Mouse (Mus musculus) hematopoietic stem cell, adult 5-6 weeks (primary cell): ENCODE results near the gene Zfp988. TPM values are rescaled to one million over a fixed set of nuclear protein-coding genes. Genes with fewer than 3 reads are reported as not detected.
A peak's percentile ranks its signal among the peaks of the same experiment; 100 is the strongest.
"Not testable (repeated sequence)": the region's sequence is repeated elsewhere in the genome, so short reads cannot be mapped to it uniquely, and the experiment has no call there.

ENCODE experiments used
- ATAC-seq, 2 experiments: fragments of 125-278 bp in 1 of 2; replicated peaks in 1 of 2; 2 replicates each; pipeline ENCODE4 v1.8.0; 2016 to 2017; ENCODE audit warnings: inconsistent platforms in 2 of 2, mild to moderate bottlenecking in 2 of 2, moderate number of reproducible peaks in 2 of 2, low read depth in 1 of 2, moderate TSS enrichment in 1 of 2; ENCODE audit not compliant: low FRiP score in 2 of 2, poor library complexity in 2 of 2, severe bottlenecking in 2 of 2, insufficient read depth in 1 of 2, low TSS enrichment in 1 of 2
- total RNA-seq: library from RNA; stranded (forward); fragments of 172-1452, 232-1000 nt; gene quantifications from 2 replicates; pipeline ENCODE4 v1.2.3, GENCODE M21; 2017

The Zfp988 gene
- total RNA-seq, 1 experiment from 2014 or later: 0.45 TPM

- ATAC-seq: not testable (repeated sequence)
These were observed 34.2 kb downstream of the Zfp988 start for GRCm38 (mm10) chr4:147339601-147340219.

DNA sequence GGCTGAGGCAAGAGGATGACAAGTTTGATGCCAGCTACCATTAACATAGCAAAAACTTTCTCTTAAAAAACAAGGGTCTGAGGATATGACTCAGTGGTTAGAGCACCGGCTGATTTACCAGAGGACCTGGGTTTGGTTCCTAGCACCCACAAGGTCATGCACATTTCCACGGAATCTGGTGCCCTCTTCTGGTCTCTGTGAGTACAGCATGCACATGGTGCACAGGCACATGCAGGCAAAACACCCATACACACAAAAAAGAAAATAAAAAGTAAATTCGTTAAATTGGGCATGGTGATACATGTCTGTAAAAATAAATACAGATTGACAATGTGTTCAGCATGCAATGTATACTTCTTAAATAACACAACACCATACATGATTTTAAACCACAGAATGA lies 34.8 kb downstream of the Zfp988 start:
- not testable (repeated sequence) for ATAC-seq

DNA sequence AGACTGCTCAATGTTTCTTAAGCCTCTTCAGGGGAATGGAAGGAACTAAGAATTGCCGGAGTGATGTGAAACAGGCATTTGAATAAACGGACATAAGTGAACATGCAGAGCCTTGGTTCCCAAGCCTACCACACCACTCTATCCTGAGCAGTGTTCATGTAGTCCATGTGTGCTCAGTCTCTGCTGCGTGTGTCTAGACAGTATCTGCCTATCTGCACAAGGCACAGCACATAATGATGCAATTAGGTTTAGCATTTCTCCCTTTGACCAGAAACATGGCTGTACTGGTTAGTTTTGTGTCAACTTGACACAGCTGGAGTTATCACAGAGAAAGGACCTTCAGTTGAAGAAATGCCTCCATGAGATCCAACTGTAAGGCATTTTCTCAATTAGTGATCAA lies 35.4 kb downstream of the Zfp988 start:
- ATAC-seq: not testable (repeated sequence)

- peak; percentile 66 to 81 for ATAC-seq
These were observed 37.8 kb downstream of the Zfp988 start for GRCm38 (mm10) chr4:147343042-147343908.

DNA sequence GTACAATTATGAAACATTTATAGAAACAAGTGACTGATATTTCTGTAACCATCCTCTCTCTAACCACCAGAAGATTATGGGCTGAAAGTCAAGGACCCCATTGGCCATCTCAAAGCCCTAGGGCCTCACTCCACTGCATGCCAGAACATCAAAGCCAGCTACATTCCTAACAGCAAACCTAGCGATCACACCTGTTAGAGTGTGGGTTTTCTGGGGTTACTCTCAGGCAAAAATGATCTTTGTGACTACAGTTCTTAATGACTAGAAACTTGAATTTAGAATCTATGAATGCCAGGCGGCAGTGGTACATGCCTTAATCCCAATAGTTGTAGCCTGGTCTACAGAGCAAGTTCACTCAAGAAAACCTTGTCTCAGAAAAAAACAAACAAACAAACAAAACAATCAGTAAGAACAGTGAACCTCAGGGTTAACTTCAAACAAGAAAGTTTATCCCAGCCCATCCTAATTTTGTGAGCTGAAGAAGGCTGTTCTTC lies 39.6 kb downstream of the Zfp988 start:
- ATAC-seq: not testable (repeated sequence)

- ATAC-seq: not testable (repeated sequence)
These were observed 41.0 kb downstream of the Zfp988 start for GRCm38 (mm10) chr4:147346361-147347035.

DNA sequence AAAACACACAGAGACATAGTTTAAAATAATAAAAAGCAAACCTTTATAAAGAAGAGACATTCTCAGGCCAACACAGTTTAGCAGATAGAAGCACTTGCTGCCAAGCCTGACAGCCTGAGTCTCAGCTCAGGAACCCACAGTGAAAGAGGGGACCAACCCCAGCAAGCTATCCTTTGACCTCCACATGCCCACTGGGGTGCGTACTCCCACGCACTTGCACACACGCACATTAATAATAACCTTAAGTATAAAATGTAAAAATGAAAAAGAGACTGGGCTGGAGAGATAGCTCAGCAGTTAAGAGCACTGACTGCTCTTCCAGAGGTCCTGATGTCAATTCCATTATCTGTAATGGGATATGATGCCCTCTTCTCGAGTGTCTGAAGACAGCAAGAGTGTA lies 41.8 kb downstream of the Zfp988 start:
- not testable (repeated sequence) for ATAC-seq

DNA sequence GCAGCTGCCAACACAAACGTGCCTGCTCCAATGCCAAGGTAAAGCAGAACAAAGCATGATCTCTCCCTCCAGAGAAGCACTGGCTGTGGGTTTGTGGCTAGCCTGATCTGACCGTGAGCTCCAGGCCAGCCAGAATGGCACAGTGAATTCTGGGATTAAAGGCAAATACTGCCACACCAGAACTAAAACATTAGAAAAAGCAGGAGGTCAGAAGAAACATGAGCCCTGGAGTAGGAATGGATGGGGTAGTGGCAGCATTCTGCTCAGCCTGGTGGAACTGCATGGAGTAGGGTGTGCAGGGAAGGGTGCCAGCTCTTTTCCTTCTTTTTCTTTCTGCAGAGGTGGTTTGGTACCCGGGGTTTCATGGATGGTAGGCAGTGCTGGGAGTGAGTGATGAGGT lies 42.4 kb downstream of the Zfp988 start:
- ATAC-seq: not testable (repeated sequence)

DNA sequence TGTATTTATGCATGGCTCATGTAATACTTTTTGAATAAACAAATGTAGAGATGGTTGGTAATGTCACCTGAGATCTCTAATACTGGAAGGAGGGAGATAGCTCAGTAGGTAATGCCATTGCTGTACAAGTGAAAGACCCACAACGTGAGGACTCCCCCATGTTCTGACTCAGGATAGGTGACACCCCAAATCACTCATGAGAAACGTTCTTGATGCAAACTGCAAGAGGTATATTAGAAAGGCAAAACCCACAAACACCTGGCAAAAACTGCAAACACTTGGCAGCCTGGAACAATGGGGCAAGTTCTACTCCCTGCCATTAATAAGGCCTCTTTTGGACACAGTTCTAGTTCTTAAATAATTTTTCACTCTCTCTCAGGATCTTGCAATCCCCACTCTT lies 42.9 kb downstream of the Zfp988 start:
- not testable (repeated sequence) for ATAC-seq

DNA sequence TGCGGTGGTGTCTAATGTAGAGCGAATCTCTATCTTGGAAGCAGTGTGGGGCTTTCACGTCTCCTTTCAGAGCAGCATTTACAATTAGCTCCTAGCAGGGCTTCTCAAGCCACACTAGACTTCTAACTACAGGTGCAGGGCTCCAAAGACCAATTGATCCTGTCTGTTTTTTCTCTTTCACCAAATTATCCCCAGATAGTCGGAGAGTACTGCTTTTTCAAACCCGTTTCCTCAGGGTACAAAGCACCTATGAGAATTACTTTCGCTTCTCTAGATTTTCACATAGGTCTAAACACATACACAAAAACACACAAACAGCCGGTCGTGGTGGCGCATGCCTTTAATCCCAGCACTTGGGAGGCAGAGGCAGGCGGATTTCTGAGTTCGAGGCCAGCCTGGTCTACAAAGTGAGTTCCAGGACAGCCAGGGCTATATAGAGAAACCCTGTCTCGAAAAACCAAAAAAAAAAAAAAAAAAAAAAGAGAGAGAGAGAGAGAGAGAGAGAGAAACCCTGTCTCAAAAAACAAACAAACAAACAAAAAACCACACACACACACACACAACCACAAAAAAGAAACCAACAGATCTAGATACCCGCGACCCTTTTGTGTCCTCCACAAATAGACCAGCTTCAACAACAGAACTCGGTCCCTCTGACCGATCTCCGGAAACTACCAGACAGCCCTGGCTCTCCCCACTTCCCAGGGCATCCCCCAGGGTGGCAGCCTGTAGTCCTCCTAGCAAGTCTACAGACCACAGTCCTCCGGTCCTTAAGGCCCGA lies 43.6 kb downstream of the Zfp988 start:
- not testable (repeated sequence) for ATAC-seq

DNA sequence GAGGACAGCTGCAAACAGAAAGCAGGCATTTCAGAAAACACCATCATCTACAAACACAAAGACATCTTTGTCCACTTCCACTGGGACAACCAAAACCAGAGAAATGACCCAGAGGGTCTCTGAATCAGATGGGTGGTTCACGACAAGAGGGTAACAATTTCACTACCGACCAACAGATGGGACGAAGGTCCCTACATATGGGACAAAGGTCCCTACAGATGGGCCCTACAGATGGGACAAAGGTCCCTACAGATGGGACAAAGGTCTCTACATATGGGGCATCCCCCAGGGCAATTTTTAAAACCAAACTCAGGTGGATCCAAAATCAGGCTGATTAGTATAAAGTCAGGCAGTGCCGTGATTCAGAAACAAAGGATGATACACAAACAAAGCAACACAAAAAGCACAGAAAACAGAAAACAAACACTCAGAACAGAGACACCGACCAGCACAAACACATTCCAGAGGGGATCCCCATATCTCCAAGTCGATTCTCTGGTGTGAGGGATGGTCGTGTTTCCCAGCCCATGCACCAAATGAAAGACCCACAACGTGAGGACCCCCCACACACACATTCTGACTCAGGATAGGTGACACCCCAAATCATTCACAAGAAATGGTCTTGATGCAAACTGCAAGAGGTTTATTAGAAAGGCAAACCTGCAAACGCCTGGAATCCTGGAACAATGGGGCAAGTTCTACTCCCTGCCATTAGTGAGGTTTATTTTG lies 44.4 kb downstream of the Zfp988 start:
- ATAC-seq: not testable (repeated sequence)

DNA sequence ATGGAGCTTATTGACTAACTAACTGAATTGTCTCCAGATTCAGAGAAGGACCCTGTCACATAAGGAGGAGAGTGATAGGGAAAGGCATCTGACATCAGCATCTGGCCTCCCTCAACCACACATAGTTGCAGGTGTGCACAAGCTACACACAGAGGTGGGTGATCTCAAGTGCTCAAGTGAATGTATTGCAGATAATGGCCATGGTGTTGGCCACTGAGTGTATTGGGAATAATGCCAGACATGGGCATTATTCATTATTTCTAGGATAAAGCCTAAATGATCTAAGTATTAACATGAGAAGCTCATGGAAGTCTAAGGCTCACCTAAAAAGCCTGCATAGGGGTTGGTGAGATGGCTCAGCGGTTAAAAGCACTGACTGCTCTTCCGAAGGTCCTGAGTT lies 45.1 kb downstream of the Zfp988 start:
- ATAC-seq: peak; percentile 32 to 49; a peak in 2 of 4 replicates

DNA sequence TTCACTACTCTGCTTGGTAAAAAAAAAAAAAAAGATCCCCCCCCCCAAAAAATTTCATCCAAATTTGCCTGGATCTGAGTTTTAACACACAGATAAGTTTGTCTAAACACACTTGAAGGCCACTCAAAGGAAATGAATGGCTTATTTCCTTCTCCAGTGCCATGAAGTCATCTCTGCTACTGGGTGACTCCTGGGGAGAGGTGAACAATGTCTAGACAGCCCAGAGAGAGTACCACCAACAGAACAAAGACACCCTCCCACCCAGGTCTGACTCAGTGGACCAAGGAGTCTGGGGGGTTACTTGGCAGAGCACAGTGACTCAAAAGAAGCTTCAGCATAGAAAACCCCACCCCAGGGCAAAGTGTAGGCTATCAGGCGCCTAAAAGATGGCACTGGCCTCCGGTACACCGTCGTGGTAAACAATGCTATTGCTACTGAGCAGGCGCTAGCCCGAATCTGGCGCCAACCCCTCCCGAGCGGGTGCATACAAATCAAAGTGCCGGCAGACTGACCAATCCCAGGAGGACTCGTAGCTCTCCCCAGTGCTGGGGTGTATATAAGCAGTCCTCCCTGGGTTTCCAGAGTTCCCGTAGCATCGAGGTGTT lies 46.0 kb downstream of the Zfp988 start:
- ATAC-seq: not testable (repeated sequence)

GRCm38 (mm10) chr4:147353626-147354025 lies 48.2 kb downstream of the Zfp988 start:
- ATAC-seq: not testable (repeated sequence)

GRCm38 (mm10) chr4:147356042-147356441 lies 50.6 kb downstream of the Zfp988 start:
- ATAC-seq: not testable (repeated sequence)

DNA sequence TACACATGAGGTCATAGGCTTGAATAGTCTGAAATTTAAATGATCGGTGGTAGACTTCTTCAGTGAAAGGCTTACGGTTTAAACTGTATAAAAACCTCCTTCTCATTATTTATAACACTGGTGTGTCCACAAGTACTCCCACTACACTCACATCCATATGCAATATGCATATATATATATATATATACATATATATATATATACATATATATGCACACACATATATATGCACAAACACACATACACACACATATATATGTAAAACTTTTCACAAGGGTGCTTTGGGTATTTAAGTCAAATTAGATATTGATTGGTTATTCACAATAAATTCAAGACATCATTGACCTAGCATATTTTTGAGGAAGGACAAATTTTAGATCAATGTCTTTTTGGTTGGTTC lies 51.7 kb downstream of the Zfp988 start:
- ATAC-seq: not testable (repeated sequence)
